Mouse (Mus musculus) ES-E14 (cell line): ENCODE results near the gene Vav3. TPM values are rescaled to one million over a fixed set of nuclear protein-coding genes. Genes with fewer than 3 reads are reported as not detected.
A peak's percentile ranks its signal among the peaks of the same experiment; 100 is the strongest.

Source experiments
- DNase-seq: peaks from one replicate; pipeline ENCODE4 v3.0.0-alpha.2; 2013; ENCODE audit warnings: low read depth, low spot score
- H3K27ac ChIP-seq: 2 replicates; pipeline ENCODE4 v1.5.1; 2012; ENCODE audit warnings: low read depth, mild to moderate bottlenecking, low read length, moderate library complexity, mixed read lengths; ENCODE audit not compliant: poor library complexity, insufficient read depth, severe bottlenecking
- H3K36me3 ChIP-seq: 2 replicates; pipeline ENCODE4 v1.6.1; 2012; ENCODE audit warnings: mild to moderate bottlenecking, low read length, moderate library complexity, mixed read lengths; ENCODE audit not compliant: control insufficient read depth, poor library complexity, insufficient read depth, severe bottlenecking
- H3K4me1 ChIP-seq, 2 experiments: fragments of 150-350 bp in 1 of 2; sonication (generic) in 1 of 2; 2 replicates each; pipeline ENCODE4 v1.6.1; 2012; ENCODE audit warnings: low read length in 2 of 2, mild to moderate bottlenecking in 1 of 2, mixed read lengths in 1 of 2; ENCODE audit not compliant: control insufficient read depth in 2 of 2, insufficient read depth in 2 of 2, poor library complexity in 1 of 2
- H3K4me3 ChIP-seq, 2 experiments: fragments of 150-350 bp in 1 of 2; sonication (generic) in 1 of 2; 2 replicates each; pipeline ENCODE4 v1.5.1; 2012; ENCODE audit warnings: low read length in 2 of 2, low read depth in 1 of 2, mild to moderate bottlenecking in 1 of 2, mixed read lengths in 1 of 2; ENCODE audit not compliant: insufficient read depth in 1 of 2, poor library complexity in 1 of 2, severe bottlenecking in 1 of 2
- H3K9ac ChIP-seq: 2 replicates; pipeline ENCODE4 v1.6.1; 2012; ENCODE audit warnings: low read depth, mild to moderate bottlenecking, low read length, mixed read lengths; ENCODE audit not compliant: poor library complexity, insufficient read depth, severe bottlenecking
- H3K9me3 ChIP-seq: fragments of 150-350 bp; sonication (generic); 2 replicates; pipeline ENCODE4 v1.6.1; 2012; ENCODE audit warnings: low read depth, mild to moderate bottlenecking, low read length; ENCODE audit not compliant: control insufficient read depth, insufficient read depth
- CHD2 ChIP-seq: IDR thresholded peaks from 2 replicates; pipeline ENCODE4 v1.6.1; 2014; ENCODE audit warnings: mild to moderate bottlenecking, low read depth, low read length, inconsistent platforms
- HCFC1 ChIP-seq: IDR thresholded peaks from 2 replicates; pipeline ENCODE4 v1.6.1; 2012; ENCODE audit warnings: low read length, inconsistent platforms, borderline replicate concordance; ENCODE audit not compliant: insufficient read depth
- MAFK ChIP-seq: IDR thresholded peaks from 2 replicates; pipeline ENCODE4 v1.6.1; 2014; ENCODE audit warnings: mild to moderate bottlenecking, low read depth, low read length, inconsistent platforms; ENCODE audit not compliant: insufficient read depth
- ZC3H11A ChIP-seq: IDR thresholded peaks from 2 replicates; pipeline ENCODE4 v1.6.1; 2012; ENCODE audit warnings: low read depth, mild to moderate bottlenecking, inconsistent platforms, low read length, borderline replicate concordance
- ZNF384 ChIP-seq: IDR thresholded peaks from 2 replicates; pipeline ENCODE4 v1.6.1; 2012; ENCODE audit warnings: low read depth, low read length, inconsistent platforms
- in situ Hi-C, 2 experiments: fragments of 600-800 bp; cut with MboI; formaldehyde crosslinking; loops; one replicate each; pipeline ENCODE4 v1.15.1; 2025; ENCODE audit warnings: low sequenced_read_pairs in 2 of 2, inconsistent platforms in 1 of 2; ENCODE audit not compliant: unreplicated experiment in 2 of 2
- total RNA-seq: library from RNA; depleted of rRNA; stranded (reverse); fragments of 300-350 nt; gene quantifications from 2 replicates; pipeline ENCODE4 v1.2.3, GENCODE M21; 2012

The Vav3 gene
- total RNA-seq, 1 experiment: 1.6 TPM

DNA sequence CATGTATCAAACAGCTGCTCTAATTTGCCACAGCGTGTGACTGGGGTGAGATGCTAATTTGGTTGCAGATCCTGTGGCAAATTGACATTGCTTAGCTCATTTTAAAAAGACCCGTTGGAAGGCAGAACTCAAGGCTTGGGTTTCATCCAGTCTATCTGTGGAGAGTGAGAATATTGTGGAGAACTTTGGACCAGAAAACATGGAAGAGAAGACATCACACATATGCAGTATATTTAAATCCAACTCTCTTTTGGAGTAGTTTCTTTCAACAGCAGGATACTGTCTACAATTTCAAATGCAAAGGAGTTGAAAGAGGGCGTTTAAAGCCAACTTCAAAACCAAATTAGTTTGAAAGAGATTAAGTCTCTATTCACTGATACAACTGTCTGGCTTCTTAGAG, 13.3 kb upstream of the Vav3 start:
- in situ Hi-C loops: no loop called here

DNA sequence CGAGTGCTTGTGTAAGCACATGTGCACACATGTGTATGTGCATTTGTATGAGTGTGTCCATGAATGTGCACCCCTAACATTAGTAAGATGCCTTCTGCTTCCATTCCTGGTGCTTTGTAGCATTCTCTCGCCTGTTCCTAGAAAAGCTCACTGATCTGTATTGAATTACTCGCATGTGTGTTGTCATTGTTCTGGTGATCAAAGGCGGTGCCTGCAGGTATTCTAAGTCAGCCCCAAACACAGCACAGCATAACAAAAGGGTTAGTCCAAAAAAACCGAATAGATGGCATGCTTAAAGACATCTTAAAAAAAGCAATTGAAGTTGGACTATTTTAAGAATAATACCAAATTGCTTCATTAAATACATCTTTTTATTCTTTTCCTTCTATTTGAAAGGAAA, 7.7 kb upstream of the Vav3 start:
- H3K36me3 ChIP-seq: no peaks in the 10 kb centered on the region
- no peak for DNase-seq
- no peaks in the 10 kb centered on the region for H3K9me3 ChIP-seq
- H3K27ac ChIP-seq: no peak overlapping the region
- no peak overlapping the region for H3K9ac ChIP-seq
- no peak overlapping the region for H3K4me3 ChIP-seq
- TF ChIP-seq MAFK: no peak
- no peak for TF ChIP-seq ZNF384
- no peak for TF ChIP-seq CHD2
- TF ChIP-seq ZC3H11A: no peak
- TF ChIP-seq HCFC1: no peak
- in situ Hi-C loops: no loop called here
- H3K4me1 ChIP-seq: no peaks in the 10 kb centered on the region

More for the DNA sequence above, 13.3 kb upstream of the Vav3 start:
- H3K9me3 ChIP-seq: no peaks in the 10 kb centered on the region
- H3K4me1 ChIP-seq: peaks cover 0 to 4% of the 10 kb centered on the region in 2 experiments; a peak in 2 of 4 replicates
- no peak for DNase-seq
- no peak overlapping the region for H3K4me3 ChIP-seq
- no peaks in the 10 kb centered on the region for H3K36me3 ChIP-seq
- TF ChIP-seq ZC3H11A (no peak), HCFC1 (no peak), CHD2 (no peak), ZNF384 (no peak), MAFK (no peak)
- H3K27ac ChIP-seq: no peak overlapping the region
- H3K9ac ChIP-seq: no peak overlapping the region

GRCm38 (mm10) chr3:109335470-109335869, 5.0 kb upstream of the Vav3 start:
- Histone ChIP-seq H3K9ac (no peak overlapping the region), H3K27ac (no peak overlapping the region), H3K4me1 (no peaks in the 10 kb centered on the region), H3K36me3 (no peaks in the 10 kb centered on the region), H3K9me3 (no peaks in the 10 kb centered on the region), H3K4me3 (no peak overlapping the region)
- DNase-seq: no peak
- in situ Hi-C loops: no loop called here
- no peak for TF ChIP-seq ZC3H11A
- TF ChIP-seq MAFK: no peak
- TF ChIP-seq CHD2: no peak
- no peak for TF ChIP-seq ZNF384
- TF ChIP-seq HCFC1: no peak

GRCm38 (mm10) chr3:109339290-109339689, 1.2 kb upstream of the Vav3 start:
- DNase-seq: no peak
- no peak overlapping the region for H3K9ac ChIP-seq
- TF ChIP-seq CHD2 (no peak), MAFK (no peak), HCFC1 (no peak), ZC3H11A (no peak), ZNF384 (no peak)

GRCm38 (mm10) chr3:109339941-109340273, 546 bp upstream of the Vav3 start:
- Histone ChIP-seq H3K4me3 (peak overlapping the region; percentile 75 to 78), H3K9me3 (no peaks in the 10 kb centered on the region), H3K36me3 (no peaks in the 10 kb centered on the region), H3K27ac (no peak overlapping the region), H3K9ac (no peak overlapping the region), H3K4me1 (no peaks in the 10 kb centered on the region)
- in situ Hi-C loops: no loop called here
- no peak for DNase-seq
- TF ChIP-seq CHD2 (no peak), ZNF384 (no peak), HCFC1 (no peak)

More at GRCm38 (mm10) chr3:109339290-109339689, 1.2 kb upstream of the Vav3 start:
- no peaks in the 10 kb centered on the region for H3K9me3 ChIP-seq
- in situ Hi-C loops: no loop called here
- H3K27ac ChIP-seq: no peak overlapping the region
- H3K4me3 ChIP-seq: no peak overlapping the region
- H3K4me1 ChIP-seq: no peaks in the 10 kb centered on the region
- H3K36me3 ChIP-seq: no peaks in the 10 kb centered on the region
